Mouse (Mus musculus): ENCODE results near the gene Nectin1. TPM values are rescaled to one million over a fixed set of nuclear protein-coding genes. Genes with fewer than 3 reads are reported as not detected.

Gene Nectin1
- polyA plus RNA-seq, 1 experiment from 2014 or later: 6.6 TPM

DNA sequence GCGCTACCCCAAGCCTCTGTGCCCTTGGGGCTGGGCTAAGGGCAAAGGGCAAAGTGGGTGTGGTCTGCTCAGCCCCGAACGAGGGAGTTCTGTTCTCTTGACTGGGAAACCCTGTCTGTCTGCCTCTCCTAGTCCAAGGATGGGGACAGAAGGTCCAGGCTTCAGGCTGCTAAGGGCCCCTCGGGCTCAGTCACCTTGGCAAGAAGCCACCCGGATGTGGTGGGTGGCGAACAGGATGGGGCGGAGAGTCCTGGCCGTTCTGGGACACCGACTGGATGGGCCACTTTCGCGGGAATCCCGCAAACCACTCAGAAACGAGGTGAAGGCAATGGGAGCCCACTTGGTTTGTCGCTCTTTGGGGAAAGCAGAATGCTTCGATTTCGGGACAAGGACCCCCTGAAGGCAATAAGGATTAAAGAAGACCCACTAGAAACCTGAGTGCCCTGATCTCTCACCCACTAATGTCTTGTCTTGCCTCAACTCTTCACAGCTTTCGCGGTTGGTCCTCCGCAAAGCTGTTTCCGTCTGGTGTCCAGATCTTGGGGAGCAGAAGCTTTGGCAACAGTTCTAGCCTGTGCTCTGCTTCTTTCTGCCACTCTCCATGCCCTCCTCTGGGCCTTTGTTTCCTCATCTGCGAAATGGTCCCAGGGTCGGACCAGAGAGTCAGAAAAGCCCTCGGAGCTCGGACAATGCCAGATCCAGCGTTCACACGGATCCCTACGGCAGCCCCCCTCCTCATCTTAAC is 710 bp upstream of the Nectin1 start:
- Histone ChIP-seq H3K27ac (peak overlapping the region; percentile 92; the same call in 1 of the 2 replicates), H3K4me3 (peak overlapping the region; percentile 81), H3K27me3 (peaks cover 36% of the 10 kb centered on the region), H3K4me1 (peaks cover 46% of the 10 kb centered on the region), H3K4me2 (replicated peaks) (peak overlapping the region; percentile 98), H3K9me3 (no peaks in the 10 kb centered on the region), H3K9ac (peak overlapping the region; percentile 91), H3K36me3 (no peaks in the 10 kb centered on the region)
- no peak for ATAC-seq (ENCODE audit: low FRiP score, low read depth)
- WGBS: 3% methylated on average over 27 of the region's 27 CpGs

DNA sequence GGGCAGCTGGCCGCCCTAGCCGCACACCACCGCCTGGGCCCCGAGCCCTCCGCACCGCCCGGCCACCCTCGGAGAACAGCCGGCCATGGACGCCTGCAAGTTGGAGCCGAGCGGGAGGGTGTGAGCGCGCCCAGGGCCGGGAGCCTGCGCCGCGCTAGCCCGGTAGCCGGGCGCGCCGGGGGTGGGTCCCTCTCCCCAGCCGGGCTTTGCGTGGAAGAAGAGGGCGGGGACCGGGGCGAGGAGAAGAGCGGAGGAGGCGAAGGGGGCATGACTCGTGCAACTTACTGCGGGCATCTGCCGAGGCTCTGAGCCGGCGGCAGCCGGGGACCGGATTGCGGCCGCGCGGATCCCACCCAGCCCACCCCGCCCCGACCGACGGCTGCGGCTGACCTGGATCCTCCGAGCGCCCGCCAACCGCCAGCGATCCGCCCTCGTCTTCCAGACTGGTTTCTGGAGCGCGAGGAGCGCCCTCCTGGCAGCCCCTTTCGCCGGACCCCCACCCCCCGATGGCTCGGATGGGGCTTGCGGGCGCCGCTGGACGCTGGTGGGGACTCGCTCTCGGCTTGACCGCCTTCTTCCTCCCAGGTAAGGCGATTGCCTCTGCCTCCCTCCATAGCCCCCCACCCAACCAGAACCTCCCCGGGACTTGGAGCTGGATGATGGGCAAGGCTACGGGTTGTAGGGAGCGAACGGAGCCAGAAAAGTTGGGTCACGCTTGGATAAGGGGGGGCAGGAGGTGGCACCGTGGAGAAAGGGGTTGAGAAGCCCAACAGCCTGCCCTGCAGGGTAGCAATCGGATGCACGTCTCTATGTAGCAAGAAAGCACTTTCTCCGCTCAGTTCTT is 576 bp downstream of the Nectin1 start:
- Histone ChIP-seq H3K9ac (peak overlapping the region; percentile 91), H3K27me3 (peaks cover 31% of the 10 kb centered on the region), H3K9me3 (no peaks in the 10 kb centered on the region), H3K36me3 (no peaks in the 10 kb centered on the region), H3K4me2 (replicated peaks) (peak overlapping the region; percentile 98), H3K27ac (peak overlapping the region; percentile 92), H3K4me1 (peaks cover 41% of the 10 kb centered on the region), H3K4me3 (peak overlapping the region; percentile 81)
- peak; percentile 70 for ATAC-seq (ENCODE audit: low FRiP score, low read depth)
- under 1% methylated on average over 64 of the region's 77 CpGs for WGBS

DNA sequence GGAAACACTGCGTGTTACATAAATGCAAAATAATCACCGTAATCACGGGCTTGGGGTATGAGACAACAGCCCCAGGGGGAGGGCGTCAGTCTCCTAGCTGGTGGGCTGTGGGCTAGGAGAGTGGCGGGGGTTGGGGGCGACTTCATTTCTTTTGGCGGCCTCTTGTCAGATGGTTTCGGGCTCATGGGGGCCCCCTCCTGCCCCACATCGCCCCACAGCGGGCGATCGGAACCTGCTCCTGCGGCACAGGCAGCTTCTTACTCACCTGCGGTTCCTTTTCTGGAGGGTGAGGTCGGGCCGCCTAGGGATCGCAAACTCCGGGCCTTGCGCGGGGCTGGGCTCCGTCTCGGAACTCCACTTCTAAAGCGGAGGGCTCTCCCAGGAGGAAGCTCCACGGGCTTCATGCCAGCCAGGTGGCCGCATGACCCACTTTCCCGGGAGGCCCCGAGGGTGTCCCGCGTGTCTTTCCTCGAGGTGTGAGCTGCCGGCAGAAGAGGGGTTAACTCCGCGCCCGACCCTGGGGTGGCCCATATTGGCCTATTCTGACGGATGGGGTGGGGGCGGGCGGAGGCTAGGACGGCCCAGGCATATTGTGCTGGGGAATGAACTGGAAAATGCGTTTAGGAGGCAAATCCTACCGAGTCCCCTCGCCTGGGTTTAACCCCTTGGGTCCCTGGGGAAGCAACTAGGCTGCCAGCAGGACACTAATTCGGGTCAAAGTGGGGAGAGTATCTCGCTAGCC is 1.4 kb downstream of the Nectin1 start:
- H3K27ac ChIP-seq: no peak overlapping the region

DNA sequence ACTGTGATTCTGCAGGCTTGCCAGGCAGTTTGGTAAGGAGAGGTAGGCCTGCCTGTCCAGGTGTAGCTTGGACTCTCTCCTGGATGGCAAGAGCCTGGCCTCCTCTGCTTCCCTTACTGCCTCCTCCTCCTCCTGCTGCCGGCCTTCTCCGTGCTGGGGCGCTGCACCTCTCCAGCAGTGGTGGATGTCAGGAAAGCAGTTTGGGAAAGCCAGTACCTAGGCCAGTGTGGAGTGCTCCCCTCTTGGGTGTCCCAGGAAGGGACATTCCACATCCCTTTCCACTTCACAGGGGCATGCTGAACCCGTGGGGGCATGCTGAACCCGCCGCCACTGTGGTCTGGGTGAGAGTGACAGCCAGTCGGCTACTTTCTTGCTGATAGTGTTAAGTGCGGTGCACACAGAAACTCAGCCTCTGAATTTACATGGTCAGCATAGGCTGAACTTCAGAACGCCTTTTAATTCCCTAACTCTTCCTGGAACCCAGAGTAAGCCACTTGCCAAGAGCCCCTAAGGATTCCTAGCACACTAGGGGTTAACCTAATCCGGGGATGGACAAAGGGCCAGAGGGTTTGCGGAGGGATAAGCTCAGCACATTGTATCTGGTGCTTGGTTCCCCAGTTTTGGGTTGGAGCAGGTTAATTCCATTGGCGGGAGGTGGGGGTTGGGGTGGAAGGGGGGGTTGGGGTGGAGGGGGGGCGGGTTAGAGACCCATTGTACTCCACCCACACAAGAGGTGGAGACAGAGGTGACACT is 2.3 kb downstream of the Nectin1 start:
- ATAC-seq (ENCODE audit: low FRiP score, low read depth): no peak

More for the DNA sequence above, 1.4 kb downstream of the Nectin1 start:
- ATAC-seq (ENCODE audit: low FRiP score, low read depth): no peak
- no peaks in the 10 kb centered on the region for H3K36me3 ChIP-seq
- H3K4me2 ChIP-seq (replicated peaks): peak overlapping the region; percentile 98
- peak overlapping the region; percentile 81 for H3K4me3 ChIP-seq
- H3K27me3 ChIP-seq: peaks cover 29% of the 10 kb centered on the region
- no peaks in the 10 kb centered on the region for H3K9me3 ChIP-seq
- peak overlapping the region; percentile 91 for H3K9ac ChIP-seq
- under 1% methylated on average over 43 of the region's 43 CpGs for WGBS
- H3K4me1 ChIP-seq: peaks cover 41% of the 10 kb centered on the region

GRCm38 (mm10) chr9:43747710-43748109 is 3.9 kb downstream of the Nectin1 start:
- Histone ChIP-seq H3K4me1 (peaks cover 46% of the 10 kb centered on the region), H3K36me3 (no peaks in the 10 kb centered on the region), H3K27ac (no peak overlapping the region), H3K27me3 (peaks cover 26% of the 10 kb centered on the region), H3K9me3 (no peaks in the 10 kb centered on the region), H3K4me2 (replicated peaks) (peak overlapping the region; percentile 98), H3K4me3 (no peak overlapping the region), H3K9ac (no peak overlapping the region)
- no peak for ATAC-seq (ENCODE audit: low FRiP score, low read depth)
- 64% methylated on average over 9 of the region's 9 CpGs for WGBS

More for the DNA sequence above, 2.3 kb downstream of the Nectin1 start:
- Histone ChIP-seq H3K27me3 (peaks cover 29% of the 10 kb centered on the region), H3K4me1 (peaks cover 47% of the 10 kb centered on the region), H3K36me3 (no peaks in the 10 kb centered on the region), H3K27ac (no peak overlapping the region), H3K4me2 (replicated peaks) (peak overlapping the region; percentile 98), H3K9ac (peak overlapping the region; percentile 91), H3K9me3 (no peaks in the 10 kb centered on the region), H3K4me3 (peak overlapping the region; percentile 81)
- 10% methylated on average over 13 of the region's 13 CpGs for WGBS

DNA sequence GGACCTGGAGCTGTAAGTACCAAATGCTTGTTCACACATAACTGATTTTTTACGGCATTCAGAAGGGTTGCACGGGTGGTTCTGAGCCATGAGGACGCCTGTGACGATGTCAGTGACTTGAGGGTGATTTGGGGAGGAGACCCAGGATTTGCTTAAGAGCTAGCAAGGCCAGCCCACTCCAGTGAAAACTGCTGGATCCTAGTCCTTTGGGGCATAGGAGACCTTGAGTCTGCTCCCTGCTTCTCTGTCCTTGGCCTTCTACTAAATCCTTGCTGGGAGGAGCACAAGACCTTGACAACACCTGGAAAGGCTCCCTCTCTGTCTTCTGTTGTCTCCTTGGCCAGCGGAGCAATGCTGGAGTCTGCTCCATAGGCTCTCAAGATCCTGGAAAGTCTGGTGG is 4.7 kb downstream of the Nectin1 start:
- Histone ChIP-seq H3K36me3 (no peaks in the 10 kb centered on the region), H3K27me3 (peaks cover 26% of the 10 kb centered on the region), H3K4me3 (no peak overlapping the region), H3K27ac (no peak overlapping the region), H3K4me2 (replicated peaks) (no peak overlapping the region), H3K4me1 (peaks cover 39% of the 10 kb centered on the region), H3K9ac (no peak overlapping the region), H3K9me3 (no peaks in the 10 kb centered on the region)
- ATAC-seq (ENCODE audit: low FRiP score, low read depth): no peak
- 69% methylated on average over 5 of the region's 5 CpGs for WGBS

DNA sequence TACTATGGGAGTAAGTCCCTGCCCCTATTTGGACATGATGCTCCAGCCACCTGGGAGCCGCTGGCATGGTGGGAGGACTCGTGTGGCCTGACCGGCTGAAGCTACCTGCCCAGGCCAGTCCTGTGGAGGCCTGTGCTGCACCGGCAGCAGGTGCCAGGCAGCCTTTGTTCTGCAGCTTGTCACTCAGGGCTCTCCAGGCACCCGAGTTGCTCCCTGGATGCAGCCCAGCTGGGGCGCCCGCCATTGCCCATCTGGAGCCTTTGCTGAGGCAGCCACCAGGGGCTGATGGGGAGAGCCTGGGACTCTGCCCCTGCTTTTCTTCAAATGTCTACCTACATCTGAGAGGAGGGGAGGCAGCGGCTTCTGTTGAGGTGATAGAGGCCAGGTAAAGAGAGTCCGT is 6.3 kb downstream of the Nectin1 start:
- H3K9ac ChIP-seq: no peak overlapping the region
- H3K9me3 ChIP-seq: no peaks in the 10 kb centered on the region
- ATAC-seq (ENCODE audit: low FRiP score, low read depth): no peak
- H3K4me2 ChIP-seq (replicated peaks): no peak overlapping the region
- WGBS: 78% methylated on average over 9 of the region's 9 CpGs
- no peak overlapping the region for H3K4me3 ChIP-seq
- H3K27ac ChIP-seq: no peak overlapping the region
- H3K27me3 ChIP-seq: peaks cover 29% of the 10 kb centered on the region
- peaks cover 36% of the 10 kb centered on the region for H3K4me1 ChIP-seq
- no peaks in the 10 kb centered on the region for H3K36me3 ChIP-seq

GRCm38 (mm10) chr9:43751111-43751510 is 7.3 kb downstream of the Nectin1 start:
- no peak overlapping the region for H3K4me2 ChIP-seq (replicated peaks)
- H3K9me3 ChIP-seq: no peaks in the 10 kb centered on the region
- no peak overlapping the region for H3K9ac ChIP-seq
- peaks cover 29% of the 10 kb centered on the region for H3K4me1 ChIP-seq
- 39% methylated on average over 8 of the region's 8 CpGs for WGBS
- no peak overlapping the region for H3K27ac ChIP-seq
- no peak for ATAC-seq (ENCODE audit: low FRiP score, low read depth)
- no peaks in the 10 kb centered on the region for H3K36me3 ChIP-seq
- H3K4me3 ChIP-seq: no peak overlapping the region
- peaks cover 22% of the 10 kb centered on the region for H3K27me3 ChIP-seq

- H3K4me1 ChIP-seq: peaks cover 34% of the 10 kb centered on the region
- H3K4me3 ChIP-seq: no peak overlapping the region
- H3K9ac ChIP-seq: no peak overlapping the region
- H3K9me3 ChIP-seq: no peaks in the 10 kb centered on the region
- no peaks in the 10 kb centered on the region for H3K36me3 ChIP-seq
- no peak overlapping the region for H3K4me2 ChIP-seq (replicated peaks)
- no peak overlapping the region for H3K27ac ChIP-seq
- H3K27me3 ChIP-seq: 0 out of 2 replicates have a peak, but pooled peaks cover 4% of the 10 kb centered on the region
- no peak for ATAC-seq (ENCODE audit: low FRiP score, low read depth)
- WGBS: 87% methylated on average over 6 of the region's 6 CpGs
Measured at GRCm38 (mm10) chr9:43753481-43753880, 9.7 kb downstream of the Nectin1 start.

DNA sequence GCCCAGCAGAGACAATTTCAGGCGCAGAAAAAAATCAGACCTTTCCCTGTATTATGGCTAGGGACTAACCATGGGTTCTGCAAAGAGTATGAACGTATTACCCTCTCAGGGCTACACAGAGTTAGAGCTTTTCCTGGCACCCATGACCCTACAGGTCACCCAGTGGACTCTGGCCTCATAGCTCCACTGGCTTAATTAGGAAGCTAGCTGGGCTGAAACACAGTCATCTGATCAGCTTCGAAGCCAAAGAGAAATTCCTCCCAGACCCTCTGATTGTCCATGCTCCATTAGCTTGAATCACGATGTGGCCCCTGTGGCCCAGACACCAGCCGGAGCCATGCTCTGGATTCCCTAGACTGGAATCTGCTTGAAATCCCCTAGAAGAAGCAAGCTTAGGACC is 10.3 kb downstream of the Nectin1 start:
- no peak for ATAC-seq (ENCODE audit: low FRiP score, low read depth)
- Histone ChIP-seq H3K4me1 (peaks cover 39% of the 10 kb centered on the region), H3K4me2 (replicated peaks) (no peak overlapping the region), H3K9me3 (no peaks in the 10 kb centered on the region), H3K27me3 (0 out of 2 replicates have a peak, but pooled peaks cover 4% of the 10 kb centered on the region), H3K9ac (no peak overlapping the region), H3K36me3 (no peaks in the 10 kb centered on the region), H3K27ac (no peak overlapping the region), H3K4me3 (no peak overlapping the region)
- WGBS: 75% methylated on average over 5 of the region's 5 CpGs

DNA sequence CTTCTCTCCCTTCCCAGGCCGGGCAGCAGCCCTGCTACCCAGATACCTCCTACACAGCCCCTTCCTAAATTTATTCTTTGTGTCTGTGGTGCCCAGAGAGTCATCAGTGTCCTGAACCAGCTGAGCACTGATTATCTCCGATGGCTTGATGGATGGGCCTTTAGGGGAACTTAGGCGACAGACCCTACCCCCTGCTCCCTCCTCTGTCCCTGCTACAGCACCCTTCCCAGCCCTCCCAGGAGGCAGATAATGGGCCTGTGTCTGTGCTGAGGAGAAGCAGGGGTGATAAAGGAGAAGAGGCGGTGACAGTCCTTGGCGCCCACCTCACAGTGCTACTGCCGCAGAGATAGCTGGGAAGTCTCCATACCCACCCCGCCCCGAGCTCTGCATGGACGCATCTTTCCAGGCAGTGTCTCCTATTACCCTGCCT is 11.0 kb downstream of the Nectin1 start:
- no peak overlapping the region for H3K4me3 ChIP-seq
- 0 out of 2 replicates have a peak, but pooled peaks cover 4% of the 10 kb centered on the region for H3K27me3 ChIP-seq
- ATAC-seq (ENCODE audit: low FRiP score, low read depth): no peak
- no peak overlapping the region for H3K9ac ChIP-seq
- 29% methylated on average over 9 of the region's 9 CpGs for WGBS
- H3K36me3 ChIP-seq: no peaks in the 10 kb centered on the region
- no peak overlapping the region for H3K27ac ChIP-seq
- no peaks in the 10 kb centered on the region for H3K9me3 ChIP-seq
- peaks cover 39% of the 10 kb centered on the region for H3K4me1 ChIP-seq
- H3K4me2 ChIP-seq (replicated peaks): no peak overlapping the region

Data from limb, embryonic 13.5 days (tissue).